Mouse (Mus musculus) MEL (cell line): Measurements from ENCODE around the gene Ren1. TPM values are rescaled to one million over a fixed set of nuclear protein-coding genes. Genes with fewer than 3 reads are reported as not detected.

Experiments
- DNase-seq: peaks from one replicate; pipeline ENCODE4 v3.0.0; 2011; ENCODE audit warnings: low read depth, low spot score
- H3K27ac ChIP-seq: 2 replicates; pipeline ENCODE4 v1.5.1; 2012; ENCODE audit warnings: low read depth, mild to moderate bottlenecking, control low read depth, low read length, moderate library complexity; ENCODE audit not compliant: control insufficient read depth
- H3K27me3 ChIP-seq, 2 experiments: fragments of 150-350 bp in 1 of 2; sonication (generic) in 1 of 2; 2 replicates each; pipeline ENCODE4 v1.6.1; 2012; ENCODE audit warnings: low read length in 2 of 2, mild to moderate bottlenecking in 2 of 2, improper control_type of control experiment in 1 of 2, moderate library complexity in 1 of 2; ENCODE audit not compliant: insufficient read depth in 2 of 2, control insufficient read depth in 1 of 2
- H3K36me3 ChIP-seq, 2 experiments: 2 replicates each; pipeline ENCODE4 v1.6.1; 2012 to 2014; ENCODE audit warnings: low read length in 2 of 2, improper control_type of control experiment in 1 of 2, inconsistent platforms in 1 of 2, mild to moderate bottlenecking in 1 of 2; ENCODE audit not compliant: insufficient read depth in 2 of 2, control insufficient read depth in 1 of 2
- H3K4me1 ChIP-seq, 2 experiments: fragments of 150-350 bp in 1 of 2; sonication (generic) in 1 of 2; 2 replicates each; pipeline ENCODE4 v1.6.1; 2012; ENCODE audit warnings: low read length in 2 of 2, improper control_type of control experiment in 1 of 2, mild to moderate bottlenecking in 1 of 2; ENCODE audit not compliant: insufficient read depth in 2 of 2, control insufficient read depth in 1 of 2
- H3K4me3 ChIP-seq, 2 experiments: fragments of 150-350 bp in 1 of 2; sonication (generic) in 1 of 2; 2 replicates each; pipeline ENCODE4 v1.5.1; 2012; ENCODE audit warnings: low read depth in 2 of 2, low read length in 2 of 2, mild to moderate bottlenecking in 2 of 2, moderate library complexity in 2 of 2, control low read depth in 1 of 2, improper control_type of control experiment in 1 of 2; ENCODE audit not compliant: control insufficient read depth in 1 of 2, insufficient read depth in 1 of 2
- H3K79me2 ChIP-seq: 2 replicates; pipeline ENCODE4 v1.6.1; 2012; ENCODE audit warnings: mild to moderate bottlenecking, low read length, moderate library complexity; ENCODE audit not compliant: control insufficient read depth, poor library complexity, insufficient read depth
- H3K9ac ChIP-seq: 2 replicates; pipeline ENCODE4 v1.6.1; 2012; ENCODE audit warnings: low read depth, mild to moderate bottlenecking, control low read depth, low read length, moderate library complexity; ENCODE audit not compliant: control insufficient read depth, poor library complexity, severe bottlenecking
- H3K9me3 ChIP-seq: fragments of 150-350 bp; sonication (generic); replicated peaks from 2 replicates; pipeline ENCODE4 v1.6.1; 2012; ENCODE audit warnings: mild to moderate bottlenecking, low read length, improper control_type of control experiment, moderate library complexity; ENCODE audit not compliant: insufficient read depth
- CHD2 ChIP-seq: IDR thresholded peaks from 2 replicates; pipeline ENCODE4 v1.6.1; 2011; ENCODE audit warnings: low read length, improper control_type of control experiment
- ELF1 ChIP-seq: IDR thresholded peaks from 2 replicates; pipeline ENCODE4 v1.6.1; 2014; ENCODE audit warnings: low read depth, mild to moderate bottlenecking, inconsistent platforms, low read length, improper control_type of control experiment, moderate library complexity
- EP300 ChIP-seq, 2 experiments: IDR thresholded peaks; 2 replicates each; pipeline ENCODE4 v1.6.1; 2011; ENCODE audit warnings: improper control_type of control experiment in 2 of 2, low read length in 2 of 2, low read depth in 1 of 2, mild to moderate bottlenecking in 1 of 2
- GABPA ChIP-seq: IDR thresholded peaks from 2 replicates; pipeline ENCODE4 v1.6.1; 2012; ENCODE audit warnings: low read depth, mild to moderate bottlenecking, inconsistent platforms, low read length, improper control_type of control experiment, moderate library complexity
- GATA1 ChIP-seq: IDR thresholded peaks from 2 replicates; pipeline ENCODE4 v1.6.1; 2011; ENCODE audit warnings: low read depth, low read length, improper control_type of control experiment
- JUND ChIP-seq: IDR thresholded peaks from 2 replicates; pipeline ENCODE4 v1.6.1; 2011; ENCODE audit warnings: low read depth, mild to moderate bottlenecking, improper control_type of control experiment, low read length
- KAT2A ChIP-seq: conservative IDR thresholded peaks from 2 replicates; pipeline ENCODE4 v1.6.1; 2012; ENCODE audit warnings: low read depth, low read length, improper control_type of control experiment, inconsistent platforms
- MAFK ChIP-seq: IDR thresholded peaks from 2 replicates; pipeline ENCODE4 v1.6.1; 2011; ENCODE audit warnings: low read depth, mild to moderate bottlenecking, low read length, improper control_type of control experiment, borderline replicate concordance
- MAX ChIP-seq: IDR thresholded peaks from 2 replicates; pipeline ENCODE4 v1.6.1; 2011; ENCODE audit warnings: low read length, improper control_type of control experiment
- MAZ ChIP-seq: IDR thresholded peaks from 2 replicates; pipeline ENCODE4 v1.6.1; 2012; ENCODE audit warnings: low read depth, mild to moderate bottlenecking, inconsistent platforms, low read length, improper control_type of control experiment
- MEF2A ChIP-seq: IDR thresholded peaks from 2 replicates; pipeline ENCODE4 v1.6.1; 2014; ENCODE audit warnings: low read depth, mild to moderate bottlenecking, inconsistent platforms, low read length, improper control_type of control experiment; ENCODE audit not compliant: poor library complexity, insufficient replicate concordance, severe bottlenecking; ENCODE audit errors: extremely low read depth
- MYC ChIP-seq: IDR thresholded peaks from 2 replicates; pipeline ENCODE4 v1.6.1; 2011; ENCODE audit warnings: low read depth, mild to moderate bottlenecking, low read length, improper control_type of control experiment, moderate library complexity
- POLR2A ChIP-seq, 2 experiments: IDR thresholded peaks; 2 replicates each; pipeline ENCODE4 v1.6.1; 2011 to 2012; ENCODE audit warnings: low read length in 2 of 2, mild to moderate bottlenecking in 2 of 2, control low read depth in 1 of 2, improper control_type of control experiment in 1 of 2, low read depth in 1 of 2, moderate library complexity in 1 of 2; ENCODE audit not compliant: control insufficient read depth in 1 of 2, insufficient read depth in 1 of 2, poor library complexity in 1 of 2
- POLR2AphosphoS2 ChIP-seq: IDR thresholded peaks from 2 replicates; pipeline ENCODE4 v1.6.1; 2011; ENCODE audit warnings: low read length, improper control_type of control experiment
- RCOR1 ChIP-seq: IDR thresholded peaks from 2 replicates; pipeline ENCODE4 v1.6.1; 2012; ENCODE audit warnings: low read depth, mild to moderate bottlenecking, inconsistent platforms, low read length, improper control_type of control experiment
- SIN3A ChIP-seq: IDR thresholded peaks from 2 replicates; pipeline ENCODE4 v1.6.1; 2012; ENCODE audit warnings: low read length, improper control_type of control experiment, inconsistent platforms
- TAL1 ChIP-seq: IDR thresholded peaks from 2 replicates; pipeline ENCODE4 v1.6.1; 2012; ENCODE audit warnings: mild to moderate bottlenecking, inconsistent platforms, low read length, moderate library complexity, mixed read lengths
- TBP ChIP-seq: IDR thresholded peaks from 2 replicates; pipeline ENCODE4 v1.8.0; 2011; ENCODE audit warnings: low read depth, low read length, improper control_type of control experiment
- TCF12 ChIP-seq: IDR thresholded peaks from 2 replicates; pipeline ENCODE4 v1.6.1; 2014; ENCODE audit warnings: low read depth, mild to moderate bottlenecking, inconsistent platforms, low read length, improper control_type of control experiment, moderate library complexity
- UBTF ChIP-seq: IDR thresholded peaks from 2 replicates; pipeline ENCODE4 v1.6.1; 2012; ENCODE audit warnings: low read depth, mild to moderate bottlenecking, inconsistent platforms, low read length, improper control_type of control experiment, moderate library complexity, borderline replicate concordance; ENCODE audit not compliant: insufficient read depth
- USF1 ChIP-seq: IDR thresholded peaks from 2 replicates; pipeline ENCODE4 v1.6.1; 2014; ENCODE audit warnings: low read depth, mild to moderate bottlenecking, inconsistent platforms, low read length, improper control_type of control experiment, moderate library complexity
- ZMIZ1 ChIP-seq: IDR thresholded peaks from 2 replicates; pipeline ENCODE4 v1.6.1; 2012; ENCODE audit warnings: low read depth, mild to moderate bottlenecking, inconsistent platforms, low read length, improper control_type of control experiment, moderate library complexity
- ZNF384 ChIP-seq: IDR thresholded peaks from 2 replicates; pipeline ENCODE4 v1.6.1; 2012; ENCODE audit warnings: low read depth, mild to moderate bottlenecking, inconsistent platforms, low read length, improper control_type of control experiment
- polyA plus RNA-seq, 2 experiments: library from polyadenylated mRNA; stranded (reverse) in 1 of 2; unstranded in 1 of 2; fragments of >175 nt in 1 of 2; fragments of >200 nt in 1 of 2; gene quantifications; 2 replicates each; pipeline versions ENCODE4 v1.2.1 to v1.2.4; 2012; ENCODE audit warnings: low replicate concordance in 2 of 2, low read depth in 1 of 2; ENCODE audit not compliant: insufficient read length in 2 of 2, insufficient read depth in 1 of 2, missing spikeins in 1 of 2
- total RNA-seq: library from RNA; depleted of rRNA; stranded (reverse); fragments of 300-350 nt; gene quantifications from 2 replicates; pipeline ENCODE4 v1.2.3, GENCODE M21; 2012

The Ren1 gene
- total and polyA plus RNA-seq, 3 experiments = 6.9 to 16.8 TPM; not detected in 1

GRCm38 (mm10) chr1:133397094-133397482 is 46.8 kb downstream of the Ren1 start:
- TF ChIP-seq GATA1 = no peak
- no peak for TF ChIP-seq JUND
- Histone ChIP-seq H3K4me3 (no peak overlapping the region), H3K27ac (no peak overlapping the region), H3K4me1 (no peaks in the 10 kb centered on the region), H3K79me2 (no peaks in the 10 kb centered on the region), H3K27me3 (no peaks in the 10 kb centered on the region; a peak in 2 of 4 replicates), H3K9ac (no peak overlapping the region), H3K9me3 (no peaks in the 10 kb centered on the region), H3K36me3 (no peaks in the 10 kb centered on the region)
- DNase-seq = no peak

GRCm38 (mm10) chr1:133397483-133398237 is 47.4 kb downstream of the Ren1 start:
- Histone ChIP-seq H3K27me3 (no peaks in the 10 kb centered on the region; a peak in 2 of 4 replicates), H3K36me3 (no peaks in the 10 kb centered on the region), H3K9me3 (no peaks in the 10 kb centered on the region), H3K9ac (no peak overlapping the region), H3K4me3 (no peak overlapping the region), H3K27ac (no peak overlapping the region), H3K79me2 (no peaks in the 10 kb centered on the region), H3K4me1 (no peaks in the 10 kb centered on the region)
- no peak for DNase-seq
- TF ChIP-seq ZMIZ1 (no peak), MEF2A (no peak), GABPA (no peak), USF1 (no peak), EP300 (IDR thresholded peaks at IDR 0.05; ENCODE audit: low read depth in 1 of 2, low read length in 2 of 2) (no peak), KAT2A (no peak)

- H3K4me3 ChIP-seq = no peak overlapping the region
- H3K36me3 ChIP-seq = no peaks in the 10 kb centered on the region
- H3K9me3 ChIP-seq = no peaks in the 10 kb centered on the region
- H3K4me1 ChIP-seq = no peaks in the 10 kb centered on the region
- no peak for TF ChIP-seq MEF2A
- no peak for TF ChIP-seq POLR2AphosphoS2
- no peak for TF ChIP-seq ELF1
- no peak for TF ChIP-seq ZMIZ1
- no peak for TF ChIP-seq MAFK
- TF ChIP-seq MAZ = no peak
- TF ChIP-seq CHD2 = no peak
- TF ChIP-seq ZNF384 = no peak
- no peak for TF ChIP-seq TCF12
- TF ChIP-seq TBP = no peak
- no peak for TF ChIP-seq RCOR1
- TF ChIP-seq KAT2A = no peak
- no peak for TF ChIP-seq TAL1
- TF ChIP-seq MYC = no peak
- TF ChIP-seq UBTF = no peak
- no peak for TF ChIP-seq POLR2A (IDR thresholded peaks at IDR 0.05; ENCODE audit: control insufficient read depth in 1 of 2, insufficient read depth in 1 of 2, low read depth in 1 of 2, low read length in 2 of 2, poor library complexity in 1 of 2)
- TF ChIP-seq SIN3A = no peak
- TF ChIP-seq MAX = no peak
- H3K27ac ChIP-seq = no peak overlapping the region
- H3K27me3 ChIP-seq = no peaks in the 10 kb centered on the region; a peak in 2 of 4 replicates
- no peaks in the 10 kb centered on the region for H3K79me2 ChIP-seq
- no peak overlapping the region for H3K9ac ChIP-seq
- no peak for DNase-seq
Measured at GRCm38 (mm10) chr1:133400014-133400725, 49.9 kb downstream of the Ren1 start.
